Mouse (Mus musculus): ENCODE results near the gene Serpinb6b.
A peak's percentile ranks its signal among the peaks of the same experiment; 100 is the strongest.

Serpinb6b gene

DNA sequence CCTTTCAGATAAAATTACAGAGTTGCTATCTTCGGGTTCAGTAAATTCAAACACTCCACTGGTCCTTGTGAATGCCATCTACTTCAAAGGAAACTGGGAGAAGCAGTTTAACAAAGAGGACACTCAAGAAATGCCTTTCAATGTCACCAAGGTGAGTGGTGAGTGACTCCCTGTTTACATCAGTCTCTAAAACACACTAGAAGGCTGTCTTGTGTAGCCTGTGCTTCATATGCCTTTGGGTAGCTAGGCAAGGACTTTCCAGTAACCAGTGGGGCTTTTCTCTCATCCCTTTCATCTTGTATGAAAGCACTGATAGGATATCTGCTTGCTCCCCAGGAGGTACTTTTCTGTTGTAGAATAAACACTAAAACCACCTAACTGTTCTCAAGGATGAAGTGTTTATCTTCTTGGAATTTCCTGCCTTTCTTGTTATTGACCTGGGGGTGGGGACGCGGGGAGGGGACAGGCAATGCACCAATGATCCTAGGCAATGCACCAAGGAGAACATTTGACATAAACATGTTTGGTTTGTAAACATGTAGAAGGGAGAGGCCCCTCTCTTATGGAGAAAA, 10.0 kb downstream of the Serpinb6b start:
- no peak for DNase-seq (ENCODE audit: low spot score in 2 of 2)

DNA sequence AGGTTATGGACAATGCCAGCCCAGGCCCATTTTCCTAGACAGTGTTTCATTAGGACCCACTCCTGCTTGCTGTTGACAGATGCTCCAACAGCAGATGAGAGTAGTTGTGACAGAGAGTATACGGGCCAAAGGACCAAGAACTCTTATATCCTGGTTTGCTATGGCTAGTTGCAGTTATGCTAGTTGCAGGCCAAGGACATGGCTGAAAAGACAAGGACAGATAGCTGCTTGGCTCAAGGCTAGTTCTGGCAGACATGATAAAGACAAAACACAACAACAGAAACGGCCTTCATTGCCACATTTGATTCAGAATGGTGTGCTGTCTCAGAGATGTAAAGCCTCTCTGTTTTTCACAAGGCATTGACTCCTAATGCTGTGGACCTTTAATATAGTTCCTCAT, 10.7 kb downstream of the Serpinb6b start:
- no peak for DNase-seq (ENCODE audit: low spot score in 2 of 2)

DNA sequence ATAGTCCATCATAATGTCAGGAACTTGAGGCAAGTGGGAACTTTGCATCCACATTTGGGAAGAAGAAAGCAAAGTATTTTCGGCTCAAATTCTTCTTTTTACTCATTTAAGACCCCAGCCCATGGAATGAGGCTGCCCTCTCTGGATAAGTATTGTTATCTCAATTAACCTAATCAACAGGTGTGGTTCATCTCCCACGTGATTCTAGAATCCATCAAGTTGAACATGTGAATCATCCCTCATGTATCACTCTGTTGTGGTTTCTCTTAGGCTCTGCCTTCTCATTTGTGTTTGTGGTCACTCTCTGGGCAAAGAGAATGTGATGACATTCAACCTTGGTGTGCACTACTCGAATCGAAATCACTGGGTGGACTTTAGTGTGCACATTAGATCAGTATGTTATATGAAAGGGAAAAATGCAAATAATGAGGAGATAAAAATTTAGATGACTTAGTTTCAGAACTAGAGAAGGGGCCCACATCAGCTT, 17.6 kb downstream of the Serpinb6b start:
- no peak for DNase-seq (ENCODE audit: low spot score in 2 of 2)

DNA sequence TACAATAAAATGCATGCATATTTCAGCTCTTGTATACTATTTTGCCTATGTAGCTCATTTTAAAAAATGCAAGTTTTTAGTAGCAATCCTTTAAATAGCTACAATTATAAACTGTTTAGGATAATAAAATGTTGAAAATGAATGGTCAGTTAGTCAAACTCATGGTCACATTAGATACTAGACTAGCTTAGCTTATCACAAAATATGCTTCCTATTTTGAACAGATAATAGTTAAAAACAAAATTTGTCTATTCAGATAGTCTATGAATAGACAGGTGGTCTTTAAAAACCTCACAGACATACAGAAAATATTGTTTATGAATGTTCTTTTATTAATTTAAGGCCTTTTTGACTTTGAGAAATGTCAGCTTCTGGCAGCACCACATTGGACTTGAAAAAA, 21.2 kb downstream of the Serpinb6b start:
- DNase-seq (ENCODE audit: low spot score in 2 of 2): no peak

DNA sequence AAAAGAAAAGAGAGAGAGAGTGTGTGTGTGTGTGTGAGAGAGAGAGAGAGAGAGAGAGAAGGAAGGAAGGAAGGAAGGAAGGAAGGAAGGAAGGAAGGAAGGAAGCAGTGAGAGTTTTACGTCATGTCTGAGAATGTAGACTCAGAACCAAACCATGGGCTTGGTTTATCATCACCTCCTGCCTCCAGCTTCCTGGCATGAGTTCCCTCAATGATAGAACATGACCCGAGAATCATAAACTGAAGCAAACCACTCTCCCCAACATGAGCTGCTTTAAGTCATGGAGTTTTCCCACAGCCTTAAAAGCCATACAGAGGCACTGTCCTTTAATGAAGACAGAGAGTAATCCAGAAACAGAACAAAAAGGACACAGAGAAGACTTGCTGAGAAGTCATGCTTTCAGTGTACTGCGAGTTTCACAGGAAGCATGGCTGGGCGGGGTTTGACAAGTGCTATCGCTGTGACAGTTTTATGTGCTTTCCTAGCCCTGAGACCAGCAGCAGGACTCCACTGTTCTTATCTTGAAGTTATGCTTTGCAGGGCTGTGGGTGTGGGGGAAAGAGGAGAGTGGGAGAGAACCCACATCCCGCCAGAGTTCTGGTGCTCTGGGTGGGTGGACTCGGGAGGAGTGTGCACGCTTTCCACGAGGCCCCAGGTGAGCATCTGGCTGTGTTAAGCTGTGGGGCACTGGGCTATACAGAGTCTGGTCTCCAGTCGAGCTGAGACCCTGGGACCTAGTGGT, 28.3 kb downstream of the Serpinb6b start:
- DNase-seq (ENCODE audit: low spot score in 2 of 2): no peak

DNA sequence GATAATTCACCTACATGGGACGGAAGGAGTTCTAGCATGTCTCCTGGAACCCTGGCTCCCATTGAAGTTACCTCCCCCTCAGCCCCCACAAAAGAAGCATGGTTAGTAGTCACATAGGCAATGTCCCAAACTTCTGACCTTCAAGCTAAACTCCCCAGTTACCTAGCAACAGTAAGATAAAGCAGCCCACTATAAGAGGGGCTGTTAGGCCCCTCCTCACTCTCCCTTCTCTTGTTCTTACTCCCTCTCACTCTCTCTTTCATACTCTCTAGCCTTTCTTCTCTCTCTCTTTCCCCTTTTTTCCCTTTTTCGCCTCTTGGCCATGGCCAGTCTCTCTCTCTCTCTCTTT, 28.9 kb downstream of the Serpinb6b start:
- DNase-seq (ENCODE audit: low spot score in 2 of 2): no peak

DNA sequence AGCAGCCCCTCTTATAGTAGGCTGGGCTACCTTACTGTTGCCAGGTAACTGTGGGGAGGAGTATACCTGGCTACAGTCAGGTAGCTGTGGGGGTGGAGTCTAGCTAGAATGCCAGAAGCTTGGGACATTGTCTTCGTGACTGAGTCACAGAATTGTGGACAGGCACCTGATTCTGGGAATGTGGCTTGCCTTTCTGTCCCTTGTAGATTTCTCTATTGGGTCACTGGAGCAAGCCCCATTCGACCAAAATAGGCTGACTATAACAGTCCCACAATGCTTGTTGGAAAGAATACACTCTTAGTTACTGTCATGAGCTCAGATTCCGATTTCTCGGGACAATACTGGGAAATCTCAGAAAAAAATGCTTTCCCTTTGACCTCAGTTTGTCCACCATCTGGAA, 30.0 kb downstream of the Serpinb6b start:
- no peak for DNase-seq (ENCODE audit: low spot score in 2 of 2)

DNA sequence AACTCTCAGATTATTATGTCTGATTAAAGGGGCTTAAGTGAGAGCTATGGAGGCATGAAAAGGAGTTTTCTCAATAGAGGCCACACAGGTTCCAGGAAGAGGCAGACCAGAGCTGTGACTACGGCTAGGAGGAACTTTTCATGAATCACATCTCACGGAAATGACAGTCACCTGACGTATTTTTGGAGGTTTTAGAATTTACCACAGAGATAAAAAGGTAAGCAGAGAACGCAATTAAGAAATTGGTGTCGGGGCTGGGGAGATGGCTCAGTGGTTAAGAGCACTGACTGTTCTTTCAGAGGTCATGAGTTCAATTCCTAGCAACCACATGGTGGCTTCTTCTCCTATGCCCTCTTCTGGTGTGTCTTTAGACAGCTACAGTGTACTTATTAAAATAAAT, 36.3 kb downstream of the Serpinb6b start:
- no peak for DNase-seq (ENCODE audit: low spot score in 2 of 2)

DNA sequence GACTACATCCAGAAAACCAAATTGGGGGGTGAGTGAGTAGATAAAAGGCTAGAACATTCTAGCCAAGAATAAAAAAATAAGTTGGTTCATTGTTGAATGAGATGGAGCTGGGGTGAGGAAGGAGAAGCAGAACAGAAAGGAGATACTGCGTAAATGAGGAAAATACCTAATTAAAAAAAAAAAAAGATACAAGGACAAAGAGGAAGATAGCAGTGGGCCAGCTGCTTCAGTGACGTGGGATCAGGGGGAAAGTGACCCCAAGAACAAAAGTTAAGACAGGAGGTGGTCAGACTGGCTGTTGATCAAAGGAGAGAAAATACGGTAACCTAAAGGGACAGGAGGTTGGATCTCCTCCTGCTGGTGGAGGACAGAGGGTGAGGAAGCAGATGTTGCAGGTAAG, 37.9 kb downstream of the Serpinb6b start, which contains the start of gene Serpinb9:
TSS of gene Serpinb9 (plus strand) at position 301 of the 400 bp plus-strand sequence.
- DNase-seq (ENCODE audit: low spot score in 2 of 2): no peak

DNA sequence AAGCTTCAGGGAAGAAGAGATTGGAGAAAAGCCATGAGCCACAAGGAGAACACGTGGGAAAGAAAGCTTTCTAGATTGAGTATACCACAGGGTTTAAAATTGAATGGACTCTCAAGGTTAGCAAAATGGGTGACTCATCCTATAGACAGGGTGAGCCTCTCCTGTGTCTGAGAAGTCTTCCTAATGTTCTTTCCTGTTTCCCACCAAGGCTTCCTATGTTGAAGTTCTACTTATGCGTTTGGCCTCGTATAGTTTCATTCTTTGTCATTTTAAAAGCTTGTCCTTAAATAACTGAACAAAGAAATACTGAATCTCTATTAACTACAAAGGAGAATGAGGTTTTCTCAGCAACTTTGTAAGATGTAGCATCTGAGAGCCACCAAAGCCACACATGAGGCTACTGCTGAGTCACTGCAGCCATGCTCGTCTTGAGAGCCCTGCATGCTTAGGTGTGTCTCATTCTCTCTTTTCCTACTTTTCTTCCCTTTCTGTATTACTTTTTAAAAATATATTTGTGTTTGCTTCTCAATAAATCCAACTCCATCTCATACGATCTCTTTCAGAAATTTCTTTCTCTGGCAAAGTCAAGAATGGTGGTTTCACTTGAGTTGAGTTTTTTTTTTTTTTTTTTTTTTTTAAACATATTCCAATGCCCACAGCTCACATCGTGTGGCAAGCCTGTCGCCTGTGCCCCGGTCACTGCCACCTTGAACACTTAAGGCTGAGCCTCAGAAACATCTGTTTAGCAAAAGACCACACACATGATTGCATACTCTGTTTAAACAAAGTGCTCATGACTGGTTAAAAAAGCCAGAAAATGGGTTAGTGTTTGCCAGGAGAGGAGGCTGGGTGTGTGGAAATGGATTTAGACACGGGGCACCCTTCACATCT, 38.8 kb downstream of the Serpinb6b start:
- DNase-seq (ENCODE audit: low spot score in 2 of 2): no peak

DNA sequence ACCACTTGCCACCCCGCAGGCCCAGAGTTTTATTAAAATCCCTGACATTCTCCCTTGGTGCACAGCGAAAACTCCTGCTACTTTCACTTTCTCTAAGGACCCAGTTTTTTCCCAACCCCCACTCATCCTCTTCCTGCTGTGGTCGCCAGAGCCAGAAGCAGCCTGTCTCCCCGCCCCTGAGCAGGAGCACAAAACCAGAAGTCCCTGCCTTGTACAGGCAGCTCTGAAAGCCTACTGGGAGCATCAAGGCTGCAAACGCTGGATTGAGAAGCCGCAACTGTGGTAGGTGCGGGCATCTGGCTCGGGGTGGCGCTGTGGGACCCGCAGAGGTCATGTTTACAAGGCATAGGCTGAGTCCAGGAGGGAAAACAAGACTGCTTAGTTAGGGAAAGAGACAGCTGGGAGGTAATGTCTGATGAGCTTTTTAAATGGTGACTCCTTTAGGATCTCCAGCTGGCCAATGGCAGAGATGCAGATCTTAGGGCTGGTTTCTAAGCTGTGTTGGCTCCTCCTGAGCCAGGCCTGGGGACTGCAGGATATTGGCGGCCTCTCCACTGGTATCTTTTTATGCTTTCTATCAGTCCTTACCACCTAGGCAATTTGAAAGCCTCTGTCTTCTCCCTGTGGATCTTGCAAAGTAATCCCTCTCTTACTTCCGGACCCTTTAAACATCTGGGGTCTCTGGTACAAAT, 39.6 kb downstream of the Serpinb6b start:
- peak; percentile 78 to 80 for DNase-seq (ENCODE audit: low spot score in 2 of 2)

DNA sequence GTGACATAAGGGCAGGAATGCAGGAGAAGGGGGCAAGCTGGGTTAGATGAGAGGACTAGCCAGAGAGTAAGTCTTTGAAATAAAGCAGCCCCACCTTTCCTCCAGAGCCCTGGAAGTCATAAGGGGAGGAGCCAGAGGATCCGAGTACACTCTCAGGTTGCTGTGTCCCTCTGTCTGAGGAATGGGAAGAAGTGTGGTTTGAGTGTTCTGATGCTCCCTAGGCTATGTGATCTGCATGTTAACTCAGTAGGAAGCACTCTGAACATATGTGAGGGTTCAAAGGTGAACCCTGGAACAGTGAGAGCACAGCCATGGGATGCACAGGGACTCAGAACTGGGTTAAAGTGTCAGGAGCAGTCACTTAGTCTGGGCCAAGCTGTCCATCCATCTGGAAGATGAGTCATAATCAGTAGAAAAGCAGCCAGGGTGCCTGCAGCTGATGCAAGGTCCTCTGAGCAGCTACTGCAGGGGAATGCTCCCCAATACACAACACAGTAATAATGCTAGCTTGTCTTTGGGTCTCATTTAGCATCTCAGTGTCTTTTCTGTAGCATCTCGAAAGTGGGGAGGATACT, 40.6 kb downstream of the Serpinb6b start:
- no peak for DNase-seq (ENCODE audit: low spot score in 2 of 2)

DNA sequence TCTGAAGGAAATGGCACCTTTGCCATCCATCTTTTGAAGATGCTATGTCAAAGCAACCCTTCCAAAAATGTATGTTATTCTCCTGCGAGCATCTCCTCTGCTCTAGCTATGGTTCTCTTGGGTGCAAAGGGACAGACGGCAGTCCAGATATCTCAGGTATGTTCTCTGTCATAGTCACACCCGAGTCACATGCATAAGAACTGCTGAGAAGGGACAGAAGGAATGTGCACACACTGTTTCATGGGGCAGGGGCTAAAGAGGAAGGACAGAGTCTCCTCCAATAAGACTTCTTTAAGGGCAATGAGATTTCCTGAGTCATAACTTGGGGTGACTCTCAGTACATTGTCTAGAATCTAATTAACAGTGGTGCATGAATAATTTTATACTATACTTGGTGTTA, 41.5 kb downstream of the Serpinb6b start:
- DNase-seq (ENCODE audit: low spot score in 2 of 2): no peak

DNA sequence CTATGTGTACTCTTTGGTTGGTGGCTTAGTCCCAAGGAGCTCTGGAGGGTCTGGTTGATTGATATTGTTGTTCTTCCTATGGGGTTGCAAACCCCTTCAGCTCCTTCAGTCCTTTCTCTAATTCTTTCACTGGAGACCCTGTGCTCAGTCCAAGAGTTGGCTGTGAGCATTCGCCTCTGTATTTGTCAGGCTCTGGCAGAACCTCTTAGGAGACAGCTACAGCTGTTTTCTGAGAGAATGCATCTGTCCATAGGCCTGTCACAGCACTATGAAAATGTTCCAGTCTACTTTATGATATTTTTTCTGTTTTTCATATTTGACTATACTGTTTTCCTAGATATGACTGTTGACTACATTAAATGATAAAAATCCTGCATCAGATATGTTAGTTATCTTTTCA, 47.4 kb downstream of the Serpinb6b start:
- DNase-seq (ENCODE audit: low spot score in 2 of 2): no peak

DNA sequence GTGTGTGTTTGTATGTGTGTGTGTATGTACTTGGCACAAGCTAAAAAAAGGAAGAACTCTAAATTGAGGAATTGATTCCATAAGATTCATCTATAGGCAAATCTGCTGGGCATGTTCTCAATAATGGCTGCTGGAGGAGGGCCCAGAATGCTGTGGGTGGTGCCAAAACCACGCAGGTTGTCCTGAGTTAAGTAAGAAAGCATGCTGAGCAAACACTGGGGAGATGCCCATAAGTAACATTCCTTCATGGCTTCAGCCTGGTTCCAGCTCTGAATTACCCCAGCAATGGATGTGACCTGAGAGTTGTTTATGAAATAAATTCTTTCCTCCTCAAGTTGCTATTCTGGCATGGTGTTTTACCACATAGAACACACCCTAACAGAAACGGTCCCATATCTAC, 48.3 kb downstream of the Serpinb6b start:
- DNase-seq (ENCODE audit: low spot score in 2 of 2): peak in 1 of 2 experiments; percentile 23

DNA sequence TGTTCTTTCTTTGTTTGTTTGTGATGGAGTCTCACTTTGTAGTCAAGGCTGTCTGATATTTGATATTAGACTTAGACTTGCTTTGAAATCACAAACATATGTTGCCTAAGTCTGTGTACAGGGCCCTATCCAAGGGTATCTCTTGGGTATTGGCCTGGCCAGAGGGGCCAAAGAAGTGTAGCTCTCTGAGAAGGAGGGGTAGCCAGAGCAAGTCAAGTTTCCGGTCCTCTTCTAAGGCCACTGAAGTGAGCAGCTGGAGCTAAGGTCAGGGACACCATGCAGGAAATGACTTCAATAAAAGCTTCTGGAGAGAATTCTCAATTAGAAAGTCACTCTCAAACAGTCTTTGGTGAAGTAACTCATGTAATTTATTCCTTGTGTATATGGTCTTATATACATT, 57.4 kb downstream of the Serpinb6b start:
- DNase-seq (ENCODE audit: low spot score in 2 of 2): no peak

DNA sequence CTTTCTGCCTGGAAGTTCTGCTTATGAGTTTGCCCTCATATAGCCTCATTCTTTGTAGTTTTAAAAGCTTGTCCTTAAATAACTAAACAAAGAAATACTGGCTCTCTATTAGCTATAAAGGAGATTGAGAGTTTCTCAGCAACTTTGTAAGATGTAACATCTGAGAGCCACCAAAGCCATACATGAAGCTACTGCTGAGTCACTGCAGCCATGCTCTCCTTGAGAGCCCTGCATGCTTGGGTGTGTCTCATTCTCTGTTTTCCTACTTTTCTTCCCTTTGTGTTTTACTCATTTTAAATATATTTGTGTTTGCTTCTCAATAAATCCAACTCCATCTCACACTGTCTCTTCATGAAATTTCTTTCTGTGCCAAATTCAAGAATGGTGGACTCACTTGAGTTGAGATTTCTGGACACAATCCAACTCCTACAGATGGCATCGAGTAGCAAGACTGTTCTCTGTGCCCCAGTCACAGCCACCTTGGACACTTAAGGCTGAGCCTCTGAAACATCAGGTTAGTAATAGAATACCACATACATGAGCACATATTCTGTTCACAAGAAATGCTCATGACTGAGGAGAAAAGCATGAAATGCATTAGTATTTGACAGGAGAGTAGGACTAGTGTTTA, 61.5 kb downstream of the Serpinb6b start:
- DNase-seq (ENCODE audit: low spot score in 2 of 2): no peak

DNA sequence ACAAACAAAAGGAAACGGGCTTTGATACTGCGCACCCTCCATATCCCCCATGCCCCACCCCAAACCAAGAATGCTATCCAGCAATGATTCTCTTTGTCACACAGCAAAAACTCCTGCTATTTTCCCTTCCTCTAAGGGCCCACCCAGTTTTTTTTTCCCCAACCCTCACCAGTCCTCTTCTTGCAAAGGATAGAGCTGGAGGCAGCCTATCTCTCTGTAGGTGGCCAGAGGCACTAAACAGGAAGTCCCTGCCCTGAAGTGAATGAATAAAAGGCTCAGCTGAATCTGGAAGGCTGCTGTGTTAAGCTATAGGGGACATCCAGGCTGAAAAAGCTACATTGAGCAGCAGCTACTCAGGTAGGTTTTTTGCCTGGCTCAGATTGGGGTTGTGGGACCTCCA, 62.2 kb downstream of the Serpinb6b start, which contains the start of gene Serpinb9b:
TSS of gene Serpinb9b (plus strand) at position 173 of the 400 bp plus-strand sequence.
- no peak for DNase-seq (ENCODE audit: low spot score in 2 of 2)

DNA sequence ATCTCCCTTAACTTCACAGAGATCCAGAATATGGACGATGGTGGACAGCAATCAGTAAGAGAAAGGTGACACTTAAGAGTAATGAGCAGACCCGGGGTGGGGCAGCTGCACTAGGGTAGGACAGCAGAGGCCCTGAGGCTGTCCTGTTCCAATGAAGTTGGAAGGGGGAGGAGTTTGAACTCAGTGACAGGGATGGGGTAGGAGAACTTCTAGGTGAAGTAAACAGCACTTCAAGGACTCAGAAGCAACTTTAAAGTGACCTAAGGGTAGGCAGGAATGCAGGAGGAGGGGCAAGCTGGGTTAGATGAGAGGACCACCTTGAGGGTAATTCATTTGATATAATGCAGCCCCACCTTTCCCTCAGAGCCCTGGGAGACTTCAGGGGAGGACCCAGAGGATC, 63.1 kb downstream of the Serpinb6b start:
- no peak for DNase-seq (ENCODE audit: low spot score in 2 of 2)

DNA sequence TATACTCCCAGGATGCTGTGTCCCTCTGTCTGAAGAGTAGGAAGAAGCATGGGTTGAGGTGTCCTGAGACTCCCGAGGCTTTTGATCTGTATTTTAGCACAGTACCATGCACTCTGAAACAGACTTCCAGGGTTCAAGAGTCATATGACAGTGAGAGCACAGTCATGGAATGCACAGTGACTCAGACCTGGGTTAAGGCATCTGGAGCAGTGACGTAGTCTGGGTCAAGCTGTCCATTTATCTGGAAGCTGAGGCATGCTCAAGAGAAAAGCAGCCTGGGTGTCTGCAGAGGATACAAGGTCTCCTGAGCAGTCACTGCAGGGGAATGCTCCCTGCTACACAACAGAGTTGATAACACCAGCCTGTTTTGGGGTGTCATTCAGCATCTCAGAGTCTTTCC, 63.5 kb downstream of the Serpinb6b start:
- no peak for DNase-seq (ENCODE audit: low spot score in 2 of 2)
